Mouse (Mus musculus): ENCODE data around the gene Spata3. TPM values are rescaled to one million over a fixed set of nuclear protein-coding genes. Genes with fewer than 3 reads are reported as not detected.

The Spata3 gene
- total RNA-seq, 1 experiment from 2014 or later = not detected

DNA sequence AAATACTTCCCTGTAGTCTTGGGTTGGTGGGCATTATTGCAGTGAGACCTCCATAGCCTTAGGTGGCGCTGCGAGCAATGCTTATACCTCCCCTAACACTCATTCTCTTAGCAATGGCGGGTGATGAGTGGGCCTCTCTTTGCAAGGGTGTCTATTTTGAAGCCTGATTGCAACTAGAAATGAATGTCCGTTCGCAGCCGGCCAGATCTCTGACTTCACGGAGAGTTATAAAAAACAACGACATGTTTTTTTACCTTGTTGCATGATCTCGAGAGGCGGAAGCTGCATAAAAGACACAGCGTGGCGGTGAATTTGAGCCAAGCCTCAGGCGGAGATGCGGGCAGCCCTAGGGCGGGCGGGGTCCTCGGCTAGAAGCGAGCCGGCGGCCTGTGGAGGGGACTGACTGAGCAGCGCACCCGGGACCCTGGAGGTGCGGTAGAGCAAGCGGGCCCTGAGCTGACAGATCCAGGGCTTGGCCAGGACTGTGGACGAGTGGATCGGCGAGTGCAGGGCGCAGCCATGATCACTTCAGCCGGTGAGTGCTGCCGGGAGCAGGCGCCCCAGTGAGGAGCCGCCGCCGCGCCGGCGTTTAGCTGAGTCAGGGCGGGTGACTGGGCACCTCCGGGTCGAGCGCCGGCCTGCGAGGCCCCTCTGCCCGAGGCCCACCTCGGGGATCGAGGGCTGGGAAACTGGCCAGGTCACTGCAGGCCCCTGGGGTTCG is 47.8 kb downstream of the Spata3 start, which contains the start of gene Psmd1:
TSS of gene Psmd1 (plus strand) at position 117 of the 721 bp plus-strand sequence.
- peak; percentile 86 for ATAC-seq (replicated peaks; ENCODE audit: insufficient number of reproducible peaks, low FRiP score, low TSS enrichment, poor library complexity, severe bottlenecking)

DNA sequence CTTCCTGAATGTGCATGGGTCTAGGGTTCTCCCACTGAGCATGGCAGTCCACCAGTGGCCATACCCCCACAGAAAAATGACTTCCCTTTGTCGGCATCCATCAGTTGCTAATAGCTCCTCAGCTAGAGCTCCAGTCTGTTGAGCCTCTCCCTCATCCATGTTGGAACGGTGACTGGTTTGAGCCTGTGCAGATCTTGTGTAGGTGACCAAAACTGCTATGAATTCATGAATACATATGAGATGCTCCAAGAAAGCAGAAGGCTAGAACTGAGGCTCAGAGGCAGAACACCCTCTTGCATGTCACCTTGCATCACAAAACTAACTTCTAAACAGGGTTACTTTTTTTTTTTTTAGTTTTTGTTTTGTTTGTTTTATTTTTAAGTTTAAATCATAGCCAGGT is 59.9 kb downstream of the Spata3 start:
- ATAC-seq (replicated peaks; ENCODE audit: insufficient number of reproducible peaks, low FRiP score, low TSS enrichment, poor library complexity, severe bottlenecking) = no peak

Other genes starting within 250 kb of the Spata3 start
- gene A630001G21Rik, start 238.2 kb upstream of the Spata3 start, total RNA-seq (2017) = 106 to 140 TPM (median 120 TPM) in 3 replicates
- gene Cab39, start 223.4 kb upstream of the Spata3 start, total RNA-seq (2017) = 211 to 234 TPM (median 220 TPM) in 3 replicates
- 94.7 to 124 TPM (median 121 TPM) in 3 replicates for gene Itm2c, start 122.5 kb upstream of the Spata3 start, total RNA-seq (2017)
- not detected in 3 replicates for gene 4933407L21Rik, start 88.3 kb upstream of the Spata3 start, total RNA-seq (2017)
- gene Gpr55, start 55.8 kb upstream of the Spata3 start, total RNA-seq (2017) = 2.2 to 4.9 TPM (median 4.7 TPM) in 3 replicates
- 0.21 TPM in 1 of 3 replicates, not detected in the others for gene 2810459M11Rik, start 29.0 kb downstream of the Spata3 start, total RNA-seq (2017)
- gene Psmd1, start 47.6 kb downstream of the Spata3 start, total RNA-seq (2017) = 67.2 to 76.2 TPM (median 72.3 TPM) in 3 replicates
- not detected in 3 replicates for gene Htr2b, start 95.2 kb downstream of the Spata3 start, total RNA-seq (2017)
- gene Gm21972, start 116.8 kb downstream of the Spata3 start, total RNA-seq (2017) = 1.1 to 17.3 TPM in 2 of 3 replicates, not detected in the other
- 1.3 to 5.3 TPM (median 3.6 TPM) in 3 replicates for gene Armc9, start 138.0 kb downstream of the Spata3 start, total RNA-seq (2017)